Mouse (Mus musculus) layer of hippocampus, postnatal 36 days (tissue): ENCODE data around the gene Trp73. TPM values are rescaled to one million over a fixed set of nuclear protein-coding genes. Genes with fewer than 3 reads are reported as not detected.

ENCODE experiments used
- DNase-seq, 2 experiments: peaks; one replicate each; pipeline ENCODE4 v3.0.0; 2022
- total RNA-seq, 2 experiments: library from RNA; stranded (reverse); gene quantifications; 2 replicates each; pipeline ENCODE4 v1.2.3; 2021

Gene Trp73
- total RNA-seq, 2 experiments from 2014 or later, result 1.6 to 3.1 TPM

- DNase-seq, result no peak
Observed at GRCm38 (mm10) chr4:154103386-154103785, 36.6 kb downstream of the Trp73 start.

- no peak for DNase-seq
Observed at GRCm38 (mm10) chr4:154099361-154099760, 40.6 kb downstream of the Trp73 start.

DNA sequence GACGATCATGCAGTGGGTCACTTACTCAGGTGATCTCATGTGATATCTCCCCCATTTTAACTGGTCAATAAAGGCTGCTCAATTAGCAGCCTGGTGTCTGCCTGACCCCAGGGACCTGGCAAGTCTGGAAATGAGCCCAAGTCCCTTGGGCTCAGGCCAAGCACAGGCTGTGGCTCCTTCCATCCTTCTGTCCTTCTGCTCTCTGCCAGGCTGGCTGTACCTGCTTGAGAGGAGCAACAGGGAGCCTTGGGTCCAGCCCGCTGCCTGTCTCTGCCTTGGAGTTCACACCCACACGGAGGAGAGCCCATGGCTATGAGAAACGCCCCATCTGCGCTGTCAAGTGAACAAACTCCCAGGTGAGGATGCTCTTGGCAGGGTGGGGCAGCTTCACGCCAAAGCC is 43.9 kb downstream of the Trp73 start:
- DNase-seq, result no peak

GRCm38 (mm10) chr4:154093210-154093609 is 46.8 kb downstream of the Trp73 start:
- peak in 1 of 2 experiments; percentile 43 for DNase-seq

DNA sequence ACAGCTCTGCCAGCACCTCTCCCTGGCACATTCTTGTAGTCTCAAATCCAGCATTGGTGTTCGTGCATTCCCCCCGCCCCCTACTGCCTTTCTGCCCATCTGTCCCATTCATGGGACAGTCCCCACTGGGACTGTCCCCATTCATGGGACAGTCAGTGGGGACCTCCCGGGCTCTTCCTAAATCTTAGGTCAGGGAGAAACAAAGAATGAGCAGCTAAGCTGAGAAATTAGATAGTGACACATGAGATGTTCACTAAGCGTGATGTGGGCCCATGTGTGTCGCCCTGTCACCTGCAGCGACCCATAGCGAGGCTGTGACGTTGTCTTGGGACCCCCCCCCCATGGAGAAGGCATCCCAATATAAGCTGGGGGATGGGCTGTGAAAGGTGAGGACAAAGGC is 48.7 kb downstream of the Trp73 start:
- DNase-seq, result no peak

- no peak for DNase-seq
Observed at GRCm38 (mm10) chr4:154089205-154089604, 50.8 kb downstream of the Trp73 start.

DNA sequence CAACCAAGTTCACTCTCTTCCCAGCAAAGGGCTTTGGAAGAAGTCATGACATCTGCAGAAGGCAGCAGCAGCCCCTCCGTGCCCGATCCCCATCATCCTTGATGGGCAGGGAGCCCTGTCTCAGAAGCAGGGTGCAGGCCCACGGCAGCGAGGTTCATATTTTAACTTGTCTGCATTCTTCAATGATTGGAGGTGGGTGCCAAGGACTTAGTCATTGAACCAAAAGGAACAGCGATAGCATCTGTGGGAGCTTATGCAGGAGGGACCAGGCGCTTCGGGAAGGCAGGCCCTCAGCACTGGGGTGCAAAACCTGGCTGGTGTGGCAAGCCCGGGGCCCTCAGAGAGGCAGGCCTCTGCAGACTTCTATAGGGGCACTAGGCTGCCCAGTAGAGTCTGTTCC is 53.6 kb downstream of the Trp73 start:
- DNase-seq, result peak in 1 of 2 experiments; percentile 14

DNA sequence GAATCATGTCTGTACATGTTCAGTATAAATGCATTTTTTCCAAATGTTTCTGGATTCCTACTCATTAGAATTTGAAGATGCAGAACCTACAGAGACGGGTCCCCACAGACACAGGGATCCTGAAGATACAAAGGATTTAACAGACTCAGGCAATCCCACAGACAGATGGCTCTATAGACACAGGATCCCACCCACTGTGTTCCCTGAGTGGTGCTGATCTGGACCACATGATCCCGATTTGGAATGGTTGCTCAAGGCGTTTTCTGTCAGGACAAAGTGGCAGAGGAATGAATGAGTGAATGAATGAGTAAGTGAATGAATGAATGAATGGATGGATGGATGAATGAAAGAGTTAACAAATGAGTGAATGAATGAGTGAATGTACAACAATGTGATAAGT is 54.2 kb downstream of the Trp73 start:
- DNase-seq, result peak in 1 of 2 experiments; percentile 48

- no peak for DNase-seq
Observed at GRCm38 (mm10) chr4:154081974-154082373, 58.0 kb downstream of the Trp73 start.

DNA sequence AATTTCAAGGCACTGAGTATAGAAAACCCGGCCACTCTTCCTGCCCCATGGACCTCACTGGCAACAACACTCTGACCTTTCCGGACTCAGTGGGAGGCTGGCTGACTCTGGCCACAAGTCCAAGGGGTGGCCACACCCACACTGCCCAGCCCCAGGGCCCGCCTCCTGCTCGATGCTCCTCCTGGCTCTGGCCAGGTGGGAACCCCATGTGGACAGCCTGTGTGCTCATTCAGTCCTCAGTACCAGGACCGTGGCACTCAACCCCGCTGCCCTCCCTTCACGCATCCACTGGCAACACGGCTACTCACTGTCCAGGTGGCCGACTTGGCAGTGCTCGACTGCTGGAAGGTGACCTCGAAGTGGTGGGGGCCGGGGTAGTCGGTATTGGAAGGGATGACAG is 59.0 kb downstream of the Trp73 start:
- DNase-seq, result no peak

GRCm38 (mm10) chr4:154080211-154080610 is 59.8 kb downstream of the Trp73 start:
- no peak for DNase-seq

DNA sequence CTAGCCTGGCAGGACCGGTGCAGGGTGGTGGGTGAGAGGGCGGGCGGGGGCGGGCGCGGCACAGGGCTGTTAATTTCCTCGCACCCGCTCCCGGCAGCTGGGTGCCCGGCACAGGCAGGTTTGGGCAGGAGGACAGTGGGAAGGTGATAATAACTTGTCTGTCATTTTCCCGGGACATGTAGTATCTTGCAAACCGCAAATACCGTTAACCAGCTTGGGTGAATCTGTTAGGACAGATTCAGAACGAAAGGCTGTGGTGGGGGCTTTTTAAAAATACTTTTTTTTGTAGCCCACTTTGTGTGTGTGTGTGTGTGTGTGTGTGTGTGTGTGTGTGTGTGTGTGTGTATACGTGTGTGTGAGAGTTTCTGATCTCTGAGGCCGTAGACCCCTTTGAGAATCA is 68.1 kb downstream of the Trp73 start:
- no peak for DNase-seq

GRCm38 (mm10) chr4:154071521-154071920 is 68.5 kb downstream of the Trp73 start:
- DNase-seq, result no peak

- no peak for DNase-seq
Observed at GRCm38 (mm10) chr4:154070896-154071295, 69.1 kb downstream of the Trp73 start.

GRCm38 (mm10) chr4:154064827-154065773 is 74.9 kb downstream of the Trp73 start:
- peak; percentile 31 to 39 for DNase-seq

- no peak for DNase-seq
Observed at GRCm38 (mm10) chr4:154057696-154058095, 82.3 kb downstream of the Trp73 start.

DNA sequence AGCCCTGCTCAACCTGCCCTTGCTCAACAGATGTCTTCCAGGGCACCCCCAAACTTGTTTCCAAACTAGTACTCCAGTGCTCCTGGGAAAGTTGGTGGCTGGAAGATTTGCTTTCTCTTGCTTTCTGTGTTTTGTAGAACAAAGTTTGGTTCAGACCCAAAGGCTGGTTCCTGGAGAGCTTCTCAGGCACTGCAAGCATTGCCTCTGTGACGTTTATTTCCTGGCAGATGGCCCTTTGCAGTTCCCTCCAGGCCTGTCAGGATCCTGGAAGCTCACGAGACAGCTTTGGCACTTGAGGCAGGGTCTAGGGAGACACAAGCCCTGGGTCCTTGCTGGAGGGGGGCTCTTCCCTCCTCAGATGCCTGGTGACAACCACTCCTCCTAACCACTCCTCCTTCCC is 83.3 kb downstream of the Trp73 start:
- no peak for DNase-seq

GRCm38 (mm10) chr4:154056046-154056445 is 84.0 kb downstream of the Trp73 start:
- no peak for DNase-seq

DNA sequence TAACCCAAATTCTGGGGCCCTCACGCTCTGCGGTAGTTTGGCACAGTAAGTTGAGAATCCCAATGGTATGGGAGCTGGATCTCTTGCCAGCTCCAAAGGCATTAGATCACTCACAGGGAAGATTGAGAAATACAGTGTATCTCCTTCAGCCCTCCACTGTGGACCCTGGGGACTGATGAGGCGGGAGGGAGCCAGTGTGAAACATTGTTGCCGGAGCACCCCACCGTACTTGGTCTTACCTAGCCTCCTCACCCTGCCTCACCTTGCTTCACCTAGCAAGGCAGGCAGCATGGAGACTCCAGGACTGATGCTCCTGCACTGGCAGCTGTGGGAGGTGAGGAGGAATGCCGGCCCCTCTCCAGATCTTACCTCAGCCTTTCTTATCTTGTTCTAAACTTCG is 84.5 kb downstream of the Trp73 start:
- no peak for DNase-seq

- DNase-seq, result no peak
Observed at GRCm38 (mm10) chr4:154053065-154053464, 86.9 kb downstream of the Trp73 start.

GRCm38 (mm10) chr4:154051401-154051800 is 88.6 kb downstream of the Trp73 start:
- no peak for DNase-seq

- no peak for DNase-seq
Observed at GRCm38 (mm10) chr4:154045837-154046236, 94.2 kb downstream of the Trp73 start.

DNA sequence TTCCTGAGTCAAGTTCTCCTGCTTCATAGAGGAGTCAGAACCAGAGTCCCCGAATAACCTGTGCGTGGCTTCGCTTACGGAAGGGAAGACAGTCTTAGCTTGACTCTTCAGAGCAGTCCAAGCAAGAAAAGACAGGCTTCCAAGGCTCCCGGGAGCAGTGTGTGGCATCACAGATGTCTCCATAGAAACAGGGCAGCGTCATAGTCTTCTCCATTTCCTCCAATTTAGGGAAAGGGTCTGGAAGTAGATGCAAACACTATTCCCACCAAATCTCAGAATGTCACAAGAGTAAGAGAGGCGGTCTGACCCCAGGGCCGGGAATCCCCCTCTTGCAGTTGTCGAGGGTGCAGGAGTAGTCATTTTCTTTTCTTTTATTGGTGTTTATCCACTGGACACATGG is 97.4 kb downstream of the Trp73 start, which contains the start of gene Ccdc27:
Gene Ccdc27 (minus strand): TSS at position 101 of the 400 bp plus-strand sequence.
- DNase-seq, result no peak

- no peak for DNase-seq
Observed at GRCm38 (mm10) chr4:154037123-154037522, 102.9 kb downstream of the Trp73 start.
